Mouse (Mus musculus) lung, embryonic 14.5 days (tissue): ENCODE measurements around the gene Armc9. TPM values are rescaled to one million over a fixed set of nuclear protein-coding genes. Genes with fewer than 3 reads are reported as not detected.
A peak's percentile ranks its signal among the peaks of the same experiment; 100 is the strongest.

ENCODE experiments used
- ATAC-seq: fragments of 200-750 bp; cut with Nextera tagmentation; 2 replicates; pipeline ENCODE4 v1.8.0; 2017; ENCODE audit warnings: mild to moderate bottlenecking, moderate TSS enrichment, moderate library complexity; ENCODE audit not compliant: insufficient read depth
- DNase-seq: peaks from one replicate; pipeline ENCODE4 v3.0.0-alpha.2; 2015
- H3K27ac ChIP-seq: fragments of 300-500 bp; sonication (generic); 2 replicates; pipeline ENCODE4 v1.5.1; 2014; ENCODE audit warnings: low read depth, mild to moderate bottlenecking, moderate library complexity
- H3K27me3 ChIP-seq: fragments of 300-500 bp; sonication (generic); 2 replicates; pipeline ENCODE4 v1.6.1; 2014; ENCODE audit warnings: low read length, control low read depth; ENCODE audit not compliant: insufficient read depth
- H3K36me3 ChIP-seq: fragments of 300-500 bp; sonication (generic); 2 replicates; pipeline ENCODE4 v1.6.1; 2014; ENCODE audit warnings: control low read depth; ENCODE audit not compliant: insufficient read depth
- H3K4me1 ChIP-seq: fragments of 300-500 bp; sonication (generic); 2 replicates; pipeline ENCODE4 v1.6.1; 2014; ENCODE audit warnings: antibody characterized with exemption, control low read depth; ENCODE audit not compliant: insufficient read depth
- H3K4me2 ChIP-seq: fragments of 300-500 bp; sonication (generic); 2 replicates; pipeline ENCODE4 v1.6.1; 2014; ENCODE audit warnings: mild to moderate bottlenecking
- H3K4me3 ChIP-seq: fragments of 300-500 bp; sonication (generic); 2 replicates; pipeline ENCODE4 v1.5.1; 2014; ENCODE audit warnings: low read depth, low read length
- H3K9ac ChIP-seq: fragments of 300-500 bp; sonication (generic); 2 replicates; pipeline ENCODE4 v1.6.1; 2014
- H3K9me3 ChIP-seq: fragments of 300-500 bp; sonication (generic); 2 replicates; pipeline ENCODE4 v1.6.1; 2016; ENCODE audit warnings: low read depth, low read length, control low read depth
- CTCF ChIP-seq: IDR thresholded peaks from 2 replicates; pipeline ENCODE4 v1.5.1; 2016; ENCODE audit warnings: antibody characterized with exemption, low read depth
- WGBS: fragments of 180-500 bp; shearing (Covaris S2); extraction: QIAGEN DNeasy Blood & Tissue Kit; methylation state at CpG from one replicate; pipeline ENCODE4 v1.1.7; 2014; 5-methylcytosine and 5-hydroxymethylcytosine counted together
- polyA plus RNA-seq: library from polyadenylated mRNA; unstranded; fragments of >200 nt; fragmentation: Nextera tagmentation; extraction: Ambion mirVana; gene quantifications from 2 replicates; pipeline ENCODE4 v1.2.1, GENCODE M21; 2014

Gene Armc9
- 22.3 and 28.2 TPM in 2 replicates for polyA plus RNA-seq

DNA sequence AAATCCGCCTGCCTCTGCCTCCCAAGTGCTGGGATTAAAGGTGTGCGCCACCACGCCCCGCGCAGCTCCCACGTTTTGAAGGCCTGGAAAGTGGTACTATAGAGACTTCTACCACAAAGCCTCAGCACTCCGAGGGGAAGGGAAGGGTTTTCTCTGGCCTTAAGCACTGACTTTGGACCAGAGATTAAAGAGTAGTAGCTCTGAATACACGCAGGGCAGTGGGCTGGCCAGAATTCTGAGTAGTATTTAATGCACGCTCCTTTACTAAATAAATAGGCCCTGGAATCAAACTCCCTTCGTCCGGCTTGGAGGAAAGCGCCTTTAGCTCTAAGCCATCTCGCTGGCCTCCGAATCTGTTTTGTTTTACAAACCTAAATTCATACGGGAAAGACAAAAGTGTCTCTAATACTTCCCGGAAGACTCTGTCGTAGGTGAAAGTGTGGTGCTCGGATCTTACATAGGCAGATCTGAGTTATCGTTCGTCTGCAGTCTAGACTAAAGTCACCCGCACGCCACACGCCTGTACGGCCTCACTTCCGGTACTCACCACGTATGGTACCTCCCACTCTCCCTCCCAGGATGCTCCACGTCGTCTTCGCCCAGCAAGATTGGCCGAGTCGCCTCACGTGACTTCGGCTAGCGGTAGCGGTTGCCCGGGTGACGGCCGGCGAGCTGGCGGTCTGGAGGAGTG lies at the start of gene Armc9:
TSS of gene Armc9 (plus strand) at position 648 of the 691 bp plus-strand sequence.
- ATAC-seq (peak; percentile 100), DNase-seq (peak; percentile 98)
- H3K36me3 ChIP-seq = 0 out of 2 replicates have a peak, but pooled peaks cover 4% of the 10 kb centered on the region
- H3K27ac ChIP-seq = peak within 1 kb of the TSS; percentile 77
- WGBS = 3% methylated on average over 40 of the region's 40 CpGs
- H3K4me1 ChIP-seq = peaks cover 8% of the 10 kb centered on the region
- peak within 1 kb of the TSS; percentile 76 for H3K4me2 ChIP-seq
- H3K4me3 ChIP-seq = peak within 1 kb of the TSS; percentile 75
- H3K9me3 ChIP-seq = no peaks in the 10 kb centered on the region
- H3K9ac ChIP-seq = peak within 1 kb of the TSS; percentile 56
- TF ChIP-seq CTCF = no peak
- no peaks in the 10 kb centered on the region for H3K27me3 ChIP-seq

- ATAC-seq (no peak), DNase-seq (no peak)
- TF ChIP-seq CTCF = no peak
- no peak overlapping the region for H3K27ac ChIP-seq
- no peaks in the 10 kb centered on the region for H3K4me1 ChIP-seq
- H3K4me2 ChIP-seq = no peak overlapping the region
- no peak overlapping the region for H3K4me3 ChIP-seq
- no peak overlapping the region for H3K9ac ChIP-seq
- H3K36me3 ChIP-seq = peaks cover 27% of the 10 kb centered on the region
- no peaks in the 10 kb centered on the region for H3K9me3 ChIP-seq
- 58% methylated on average over 1 of the region's 1 CpGs for WGBS
- no peaks in the 10 kb centered on the region for H3K27me3 ChIP-seq
Observed at GRCm38 (mm10) chr1:86105054-86105453, 49.5 kb upstream of the Armc9 start.

- DNase-seq = peak; percentile 75
- peaks cover 18% of the 10 kb centered on the region for H3K36me3 ChIP-seq
Observed at GRCm38 (mm10) chr1:86111779-86112178, 42.8 kb upstream of the Armc9 start, which contains the start of gene Htr2b. Htr2b (minus strand) TSS chr1:86111970.

DNA sequence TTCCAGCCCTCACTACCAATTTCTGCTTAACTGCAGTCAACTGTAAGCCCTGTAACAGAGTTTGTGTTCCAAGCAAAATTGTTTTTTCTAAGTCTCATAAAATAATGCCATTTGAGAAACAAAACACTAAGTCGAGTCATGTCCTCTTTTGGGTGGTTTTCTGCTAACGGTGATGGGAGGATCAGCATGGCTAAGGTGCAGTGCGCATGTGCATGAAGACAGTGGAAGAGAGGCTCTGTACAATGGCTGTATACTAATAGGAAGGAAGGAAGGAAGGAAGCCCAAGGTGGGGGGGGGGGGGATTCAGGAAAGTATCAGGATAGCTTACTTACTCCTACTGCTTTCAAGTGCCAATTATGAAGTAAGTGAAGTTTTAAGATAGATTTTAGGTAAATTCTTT lies 40.4 kb upstream of the Armc9 start:
- H3K4me3 ChIP-seq = no peak overlapping the region
- DNase-seq (peak; percentile 12), ATAC-seq (no peak; the same call in 1 of the 2 replicates)
- no peak overlapping the region for H3K27ac ChIP-seq
- no peaks in the 10 kb centered on the region for H3K9me3 ChIP-seq
- no peak for TF ChIP-seq CTCF
- no peak overlapping the region for H3K4me2 ChIP-seq
- 79% methylated on average over 3 of the region's 3 CpGs for WGBS
- no peaks in the 10 kb centered on the region for H3K4me1 ChIP-seq
- no peaks in the 10 kb centered on the region for H3K27me3 ChIP-seq
- H3K36me3 ChIP-seq = peaks cover 33% of the 10 kb centered on the region
- H3K9ac ChIP-seq = no peak overlapping the region

More at GRCm38 (mm10) chr1:86111779-86112178, 42.8 kb upstream of the Armc9 start, which contains the start of gene Htr2b:
- H3K27me3 ChIP-seq = no peaks in the 10 kb centered on the region
- no peak within 1 kb of the TSS for H3K4me2 ChIP-seq
- no peak within 1 kb of the TSS for H3K9ac ChIP-seq
- ATAC-seq = peak; percentile 71; the same call in 1 of the 2 replicates
- H3K4me1 ChIP-seq = no peaks in the 10 kb centered on the region
- WGBS = 48% methylated on average over 6 of the region's 6 CpGs
- H3K4me3 ChIP-seq = no peak within 1 kb of the TSS
- H3K27ac ChIP-seq = no peak within 1 kb of the TSS
- H3K9me3 ChIP-seq = no peaks in the 10 kb centered on the region
- TF ChIP-seq CTCF = peak; percentile 22

- ATAC-seq = no peak
Observed at GRCm38 (mm10) chr1:86119549-86119948, 35.0 kb upstream of the Armc9 start.

GRCm38 (mm10) chr1:86126036-86126435 lies 28.5 kb upstream of the Armc9 start:
- Histone ChIP-seq H3K9ac (no peak overlapping the region), H3K36me3 (peaks cover 80% of the 10 kb centered on the region), H3K4me1 (no peaks in the 10 kb centered on the region), H3K27ac (no peak overlapping the region), H3K4me2 (no peak overlapping the region), H3K4me3 (no peak overlapping the region), H3K27me3 (no peaks in the 10 kb centered on the region), H3K9me3 (no peaks in the 10 kb centered on the region)
- no peak for TF ChIP-seq CTCF
- ATAC-seq (no peak), DNase-seq (no peak)
- 97% methylated on average over 2 of the region's 2 CpGs for WGBS

More at GRCm38 (mm10) chr1:86119549-86119948, 35.0 kb upstream of the Armc9 start:
- Histone ChIP-seq H3K9ac (no peak overlapping the region), H3K36me3 (peaks cover 67% of the 10 kb centered on the region), H3K4me2 (no peak overlapping the region), H3K4me3 (no peak overlapping the region), H3K27ac (no peak overlapping the region), H3K4me1 (no peaks in the 10 kb centered on the region), H3K27me3 (no peaks in the 10 kb centered on the region), H3K9me3 (no peaks in the 10 kb centered on the region)
- DNase-seq = no peak
- TF ChIP-seq CTCF = no peak
- 86% methylated on average over 4 of the region's 4 CpGs for WGBS

GRCm38 (mm10) chr1:86133337-86133736 lies 21.2 kb upstream of the Armc9 start, which contains the start of gene Gm21972:
Gm21972 (plus strand) TSS chr1:86133637.
- H3K4me1 ChIP-seq = no peaks in the 10 kb centered on the region
- no peak within 1 kb of the TSS for H3K4me3 ChIP-seq
- no peaks in the 10 kb centered on the region for H3K27me3 ChIP-seq
- peaks cover 79% of the 10 kb centered on the region for H3K36me3 ChIP-seq
- H3K9ac ChIP-seq = no peak within 1 kb of the TSS
- ATAC-seq (no peak), DNase-seq (no peak)
- no peak within 1 kb of the TSS for H3K4me2 ChIP-seq
- WGBS = 94% methylated on average over 4 of the region's 4 CpGs
- TF ChIP-seq CTCF = no peak
- H3K27ac ChIP-seq = no peak within 1 kb of the TSS
- no peaks in the 10 kb centered on the region for H3K9me3 ChIP-seq
